12 mouse cellular contexts compared by ENCODE assay signal in genomic region chr17:13865340-13865739, GRCm38 (mm10).
DNase-seq lines count a peak whose midpoint lies in the region; ATAC-seq and TF ChIP-seq lines count a peak whose summit lies in the region.
"Had no signal": no experiment of that assay in that cellular context is flagged by ENCODE, and none has a peak within 500 bp of the region (broad histone marks: within the 10 kb centered on the region; RNA-seq: fewer than 3 reads in every experiment).

No protein-coding gene starts in this region.

- H3K36me3 ChIP-seq in hindbrain, embryonic 10.5 days, result peaks cover 79% of the 10 kb centered on the region
- H3K36me3 ChIP-seq: liver, embryonic 13.5 days had no signal

- H3K27me3 ChIP-seq in cerebellum, adult 2 months (ENCODE audit: control insufficient read depth, insufficient read depth, low read length), result no peaks in the 10 kb centered on the region
- H3K27me3 ChIP-seq in hindbrain, embryonic 10.5 days (ENCODE audit: insufficient read depth, poor library complexity, severe bottlenecking), result no peaks in the 10 kb centered on the region
- H3K27me3 ChIP-seq: forebrain, embryonic 12.5 days; liver, embryonic 13.5 days had no signal

- H3K27ac ChIP-seq in cerebellum, adult 2 months (ENCODE audit: insufficient read depth, low read length), result no peak overlapping the region
- H3K27ac ChIP-seq in hindbrain, embryonic 10.5 days, result no peak overlapping the region
- H3K27ac ChIP-seq: forebrain, embryonic 12.5 days; liver, embryonic 13.5 days had no signal

- 0 out of 2 replicates have a peak, but pooled peaks cover under 1% of the 10 kb centered on the region for H3K9me3 ChIP-seq in hindbrain, embryonic 10.5 days
- H3K9me3 ChIP-seq: forebrain, embryonic 12.5 days; liver, embryonic 13.5 days had no signal

- peak; percentile 50 for DNase-seq in kidney, adult 9 months
- no peak for DNase-seq in kidney, adult 18-20 months
- DNase-seq in cerebellum, adult 2 months, result peak; percentile 87 to 90
- peak; percentile 25 for DNase-seq in kidney, postnatal 14 days
- DNase-seq in hindbrain, embryonic 10.5 days (ENCODE audit: low spot score), result no peak
- DNase-seq: adrenal gland, postnatal 36 days; liver, embryonic 13.5 days; right cerebral cortex, adult 18-20 months; thymus, adult 18-20 months had no signal

- peak; percentile 58 for ATAC-seq in cerebellum, adult (ENCODE audit: insufficient number of reproducible peaks, low FRiP score, low TSS enrichment)
- no peak for ATAC-seq in inflammation-experienced regulatory T-cells, adult 6 months

- H3K4me3 ChIP-seq in cerebellum, adult 2 months (replicated peaks; ENCODE audit: insufficient read depth, low read depth, low read length), result no peak overlapping the region
- no peak overlapping the region for H3K4me3 ChIP-seq in hindbrain, embryonic 10.5 days
- H3K4me3 ChIP-seq: forebrain, embryonic 12.5 days; liver, embryonic 13.5 days had no signal

- peaks cover 3% of the 10 kb centered on the region; the same call in 1 of the 2 replicates for H3K4me1 ChIP-seq in cerebellum, adult 2 months (ENCODE audit: control insufficient read depth, insufficient read depth, low read length)
- H3K4me1 ChIP-seq in hindbrain, embryonic 10.5 days (replicated peaks), result no peaks in the 10 kb centered on the region
- H3K4me1 ChIP-seq: forebrain, embryonic 12.5 days had no signal

- TF ChIP-seq POLR2A in cerebellum, adult 2 months (IDR thresholded peaks at IDR 0.05; ENCODE audit: borderline replicate concordance, insufficient read depth, low read length), result no peak

- TF ChIP-seq CTCF in cerebellum, adult 2 months (IDR thresholded peaks at IDR 0.05; ENCODE audit: borderline replicate concordance, insufficient read depth, low read depth, low read length), result no peak

- 7% methylated on average over 5 of the region's 5 CpGs for WGBS in cerebellum, adult 2 months
- WGBS in hindbrain, embryonic 10.5 days, result 92% methylated on average over 5 of the region's 5 CpGs

Comparison
In these comparisons a context has a peak if more than half of its experiments do, and no peak if none do; other contexts are left out.
1. DNase-seq: peak in kidney, adult 9 months (single experiment), cerebellum, adult 2 months (2 of 2) and kidney, postnatal 14 days (single experiment); none in kidney, adult 18-20 months (single experiment) and hindbrain, embryonic 10.5 days (single experiment).